Mouse (Mus musculus) hindbrain, embryonic 11.5 days (tissue): ENCODE measurements around the gene Igsf10. TPM values are rescaled to one million over a fixed set of nuclear protein-coding genes. Genes with fewer than 3 reads are reported as not detected.
A peak's percentile ranks its signal among the peaks of the same experiment; 100 is the strongest.
"Not testable (repeated sequence)": the region's sequence is repeated elsewhere in the genome, so short reads cannot be mapped to it uniquely, and the experiment has no call there.

Experiments
- ATAC-seq: fragments of 200-750 bp; cut with Nextera tagmentation; 2 replicates; pipeline ENCODE4 v1.8.0; 2017; ENCODE audit warnings: mild to moderate bottlenecking, moderate TSS enrichment, moderate library complexity; ENCODE audit not compliant: low FRiP score
- DNase-seq: peaks from one replicate; pipeline ENCODE4 v3.0.0-alpha.2; 2015; ENCODE audit warnings: low spot score
- H3K27ac ChIP-seq: fragments of 300-500 bp; sonication (generic); 2 replicates; pipeline ENCODE4 v1.5.1; 2014; ENCODE audit warnings: mild to moderate bottlenecking, low read depth, low read length
- H3K27me3 ChIP-seq: fragments of 300-500 bp; sonication (generic); 2 replicates; pipeline ENCODE4 v1.6.1; 2014; ENCODE audit warnings: mild to moderate bottlenecking, low read length, moderate library complexity, mixed read lengths; ENCODE audit not compliant: control insufficient read depth, insufficient read depth
- H3K36me3 ChIP-seq: fragments of 300-500 bp; sonication (generic); 2 replicates; pipeline ENCODE4 v1.6.1; 2014; ENCODE audit warnings: mild to moderate bottlenecking, low read length, moderate library complexity, mixed read lengths; ENCODE audit not compliant: control insufficient read depth, insufficient read depth
- H3K4me1 ChIP-seq: fragments of 300-500 bp; sonication (generic); replicated peaks from 2 replicates; pipeline ENCODE4 v1.6.1; 2014; ENCODE audit warnings: low read length, mixed read lengths; ENCODE audit not compliant: control insufficient read depth, insufficient read depth
- H3K4me2 ChIP-seq: fragments of 300-500 bp; sonication (generic); replicated peaks from 2 replicates; pipeline ENCODE4 v1.6.1; 2014; ENCODE audit warnings: mild to moderate bottlenecking, low read depth, low read length
- H3K4me3 ChIP-seq: fragments of 300-500 bp; sonication (generic); 2 replicates; pipeline ENCODE4 v1.5.1; 2014; ENCODE audit warnings: low read depth, low read length
- H3K9ac ChIP-seq: fragments of 300-500 bp; sonication (generic); 2 replicates; pipeline ENCODE4 v1.6.1; 2014; ENCODE audit warnings: low read depth, low read length
- H3K9me3 ChIP-seq: fragments of 300-500 bp; sonication (generic); 2 replicates; pipeline ENCODE4 v1.6.1; 2016; ENCODE audit warnings: low read length; ENCODE audit not compliant: control insufficient read depth
- WGBS: fragments of 180-500 bp; shearing (Covaris S2); extraction: QIAGEN DNeasy Blood & Tissue Kit; methylation state at CpG from one replicate; pipeline ENCODE4 v1.1.7; 2014; 5-methylcytosine and 5-hydroxymethylcytosine counted together
- polyA plus RNA-seq: library from polyadenylated mRNA; unstranded; fragments of >200 nt; fragmentation: Nextera tagmentation; extraction: Ambion mirVana; gene quantifications from 2 replicates; pipeline ENCODE4 v1.2.1, GENCODE M21; 2014

Gene Igsf10
- 3.7 and 4.3 TPM in 2 replicates for polyA plus RNA-seq

DNA sequence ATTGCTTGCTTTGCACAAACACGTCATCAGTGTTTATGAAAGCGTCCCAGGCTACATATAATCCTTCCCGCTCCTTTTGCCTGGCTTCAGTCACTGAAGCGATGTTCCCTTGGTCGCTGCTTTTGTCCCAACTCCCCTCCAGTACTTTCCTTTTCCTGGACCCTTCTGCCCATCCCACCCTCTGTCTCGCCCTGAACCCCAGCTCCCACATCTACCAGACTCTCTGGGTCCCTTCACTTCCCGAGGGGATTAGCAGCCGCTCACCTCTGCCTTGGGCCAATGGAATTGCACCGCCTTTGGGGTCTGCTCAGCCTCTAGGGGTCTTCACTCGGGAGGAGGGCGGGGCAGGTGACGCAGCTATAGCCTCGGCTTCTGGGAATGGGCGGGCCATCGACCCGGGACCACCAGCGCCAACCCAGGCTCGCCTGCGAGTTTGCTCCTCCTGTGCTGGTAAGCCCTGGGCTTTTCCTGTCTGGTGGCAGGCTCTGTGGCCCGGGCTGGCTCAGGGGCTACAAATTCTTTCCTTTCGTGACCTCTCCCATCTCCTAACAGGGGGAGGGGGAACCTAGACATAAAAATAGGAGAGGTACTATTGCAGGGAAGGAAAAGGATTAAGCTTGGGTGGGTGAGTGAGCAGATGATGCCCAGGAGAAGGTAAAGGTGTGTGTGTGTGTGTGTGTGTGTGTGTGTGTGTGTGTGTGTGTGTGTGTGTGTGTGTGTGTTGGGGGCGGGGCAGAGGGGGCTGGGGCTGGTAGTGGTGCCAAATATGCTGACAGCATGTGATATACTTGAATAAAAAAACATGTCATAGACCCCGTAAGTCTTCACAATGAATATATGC lies at the start of gene Igsf10:
TSS of gene Igsf10 (minus strand) at position 330 of the 841 bp plus-strand sequence.
- DNase-seq (peak; percentile 85), ATAC-seq (peak; percentile 97)
- WGBS = 4% methylated on average over 22 of the region's 23 CpGs
- Histone ChIP-seq H3K4me3 (peak within 1 kb of the TSS; percentile 56), H3K27ac (no peak within 1 kb of the TSS), H3K36me3 (no peaks in the 10 kb centered on the region), H3K27me3 (no peaks in the 10 kb centered on the region), H3K9ac (peak within 1 kb of the TSS; percentile 64), H3K4me1 (no peaks in the 10 kb centered on the region), H3K4me2 (peak within 1 kb of the TSS; percentile 59), H3K9me3 (no peaks in the 10 kb centered on the region)

DNA sequence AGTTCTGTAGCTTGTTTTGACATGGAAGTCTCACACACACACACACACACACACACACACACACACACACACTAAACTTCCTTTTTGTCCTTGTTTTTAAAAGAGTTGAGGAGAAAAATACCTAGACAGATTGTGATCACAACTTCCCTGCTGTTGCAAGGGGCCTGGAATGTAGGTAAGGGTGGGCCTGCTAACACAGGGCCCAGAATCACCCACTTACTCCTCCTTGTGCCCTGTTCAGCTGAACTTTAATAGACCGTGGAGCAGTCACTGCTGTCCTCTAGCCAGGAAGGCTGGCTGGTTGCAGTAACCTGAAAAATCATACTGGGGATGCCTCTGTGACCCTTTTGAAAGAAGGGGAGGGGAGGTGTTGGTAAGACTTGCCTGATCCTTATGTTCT lies 41.4 kb upstream of the Igsf10 start:
- no peak for ATAC-seq
- WGBS = 88% methylated on average over 1 of the region's 1 CpGs
- no peak for DNase-seq
- Histone ChIP-seq H3K27ac (no peak overlapping the region), H3K4me2 (no peak overlapping the region), H3K4me1 (no peaks in the 10 kb centered on the region), H3K4me3 (no peak overlapping the region), H3K9me3 (no peaks in the 10 kb centered on the region), H3K9ac (no peak overlapping the region), H3K36me3 (no peaks in the 10 kb centered on the region), H3K27me3 (no peaks in the 10 kb centered on the region)

DNA sequence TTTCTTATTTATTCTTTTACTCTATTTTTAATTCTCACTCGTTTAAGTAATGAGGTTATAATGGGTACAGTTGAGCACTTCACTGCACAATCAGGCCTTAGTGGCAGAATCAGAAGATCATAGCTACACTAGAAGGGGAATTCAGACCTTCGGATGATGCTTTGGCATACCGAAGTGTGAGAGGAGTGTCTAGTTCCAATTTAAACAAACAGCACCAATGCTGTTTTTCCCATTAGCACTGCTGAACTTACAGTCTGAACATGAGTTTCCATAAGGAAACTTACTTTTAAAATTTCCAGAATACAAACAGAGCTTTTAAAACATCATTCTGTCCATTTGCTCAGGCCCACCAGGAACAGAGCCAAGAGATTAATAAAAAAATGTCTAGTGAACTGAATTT lies 40.8 kb upstream of the Igsf10 start:
- Histone ChIP-seq H3K4me1 (no peaks in the 10 kb centered on the region), H3K9me3 (no peaks in the 10 kb centered on the region), H3K27me3 (no peaks in the 10 kb centered on the region), H3K4me2 (no peak overlapping the region), H3K36me3 (no peaks in the 10 kb centered on the region), H3K27ac (no peak overlapping the region), H3K4me3 (no peak overlapping the region), H3K9ac (no peak overlapping the region)
- no peak for ATAC-seq
- DNase-seq = no peak
- 82% methylated on average over 3 of the region's 3 CpGs for WGBS

DNA sequence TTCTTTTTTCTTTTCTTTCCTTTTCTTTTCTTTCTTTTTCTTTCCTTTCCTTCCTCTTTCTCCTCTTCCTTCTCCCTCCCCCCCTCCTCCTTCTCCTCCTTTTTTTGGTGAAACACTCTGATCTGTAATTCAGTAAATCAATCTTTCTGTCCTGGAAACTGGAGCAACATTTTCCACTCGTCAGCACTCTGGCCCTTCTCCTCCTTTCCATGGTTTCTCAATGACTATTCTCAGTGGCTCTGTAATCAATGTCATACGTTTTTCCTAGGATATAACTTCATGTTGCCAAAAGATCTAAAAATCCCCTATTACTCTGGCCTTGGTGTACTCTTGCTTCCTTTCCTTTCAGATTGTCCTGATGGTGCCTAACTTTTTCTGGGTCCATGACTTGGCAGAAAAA lies 40.1 kb upstream of the Igsf10 start:
- Histone ChIP-seq H3K27ac (no peak overlapping the region), H3K4me1 (no peaks in the 10 kb centered on the region), H3K36me3 (no peaks in the 10 kb centered on the region), H3K4me3 (no peak overlapping the region), H3K9ac (no peak overlapping the region), H3K27me3 (no peaks in the 10 kb centered on the region), H3K4me2 (no peak overlapping the region), H3K9me3 (no peaks in the 10 kb centered on the region)
- ATAC-seq = no peak
- no peak for DNase-seq
- 69% methylated on average over 2 of the region's 2 CpGs for WGBS

DNA sequence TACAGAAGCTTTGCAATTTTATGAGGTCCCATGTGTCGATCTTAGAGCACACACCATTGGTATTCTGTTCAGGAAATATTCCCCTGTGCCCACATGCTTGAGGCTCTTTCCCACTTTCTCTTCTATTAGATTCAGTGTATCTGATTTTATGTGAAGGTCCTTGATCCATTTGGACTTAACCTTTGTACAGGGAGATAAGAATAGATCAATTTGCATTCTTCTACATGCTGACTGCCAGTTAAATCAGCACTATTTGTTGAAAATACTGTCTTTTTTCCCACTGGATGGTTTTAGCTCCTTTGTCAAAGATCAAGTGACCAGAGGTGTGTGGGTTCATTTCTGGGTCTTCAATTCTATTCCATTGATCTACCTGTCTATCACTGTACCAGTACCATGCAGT lies 34.6 kb upstream of the Igsf10 start:
- H3K4me1 ChIP-seq, H3K36me3 ChIP-seq, H3K27ac ChIP-seq, DNase-seq, H3K4me2 ChIP-seq, H3K4me3 ChIP-seq, H3K9me3 ChIP-seq, ATAC-seq, H3K9ac ChIP-seq, H3K27me3 ChIP-seq: not testable (repeated sequence)
- WGBS = 97% methylated on average over 1 of the region's 1 CpGs

DNA sequence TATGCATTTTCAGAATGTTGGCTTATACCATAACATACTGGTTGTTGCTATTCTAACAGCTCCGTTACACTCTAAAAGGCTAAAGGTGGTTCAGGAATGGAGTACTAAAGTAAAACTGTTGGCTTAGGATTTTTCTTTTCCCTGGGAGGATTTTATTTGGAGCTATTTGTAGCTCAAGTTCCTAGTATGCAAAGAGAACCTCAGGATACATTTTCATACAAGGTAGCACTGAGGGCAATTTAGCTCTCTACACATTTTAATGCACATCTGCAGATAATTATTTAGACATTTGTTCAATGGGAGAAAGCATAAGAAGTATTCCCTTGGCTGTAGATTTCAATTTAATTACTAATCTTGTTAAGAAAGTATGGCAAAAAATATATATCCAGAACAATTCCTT lies 17.7 kb upstream of the Igsf10 start:
- no peak for DNase-seq
- no peak overlapping the region for H3K4me2 ChIP-seq
- no peak for ATAC-seq
- no peak overlapping the region for H3K9ac ChIP-seq
- H3K27me3 ChIP-seq = no peaks in the 10 kb centered on the region
- no peak overlapping the region for H3K4me3 ChIP-seq
- no peak overlapping the region for H3K27ac ChIP-seq
- no peaks in the 10 kb centered on the region for H3K4me1 ChIP-seq
- H3K9me3 ChIP-seq = no peaks in the 10 kb centered on the region
- H3K36me3 ChIP-seq = no peaks in the 10 kb centered on the region
- 93% methylated on average over 1 of the region's 1 CpGs for WGBS

DNA sequence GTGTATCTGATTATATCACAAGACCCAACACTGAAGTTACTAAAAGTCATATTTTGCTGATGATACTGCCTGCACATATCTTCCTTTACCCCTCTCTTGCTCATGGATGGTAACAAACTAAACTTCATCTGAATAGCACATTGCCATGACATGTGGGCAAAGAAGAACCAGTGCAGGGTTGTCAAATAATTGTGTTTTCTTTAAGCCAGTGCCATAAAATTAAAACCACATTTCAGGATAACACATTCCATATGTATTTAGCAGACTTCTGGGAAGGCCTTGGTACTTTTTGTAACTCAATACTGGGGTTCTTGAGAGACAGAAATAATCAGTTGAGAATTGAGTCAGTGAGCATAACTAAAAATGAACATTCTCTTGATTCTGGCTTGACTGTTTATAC lies 15.9 kb upstream of the Igsf10 start:
- Histone ChIP-seq H3K27ac (no peak overlapping the region), H3K36me3 (no peaks in the 10 kb centered on the region), H3K4me3 (no peak overlapping the region), H3K4me1 (no peaks in the 10 kb centered on the region), H3K9ac (no peak overlapping the region), H3K9me3 (no peaks in the 10 kb centered on the region), H3K4me2 (no peak overlapping the region), H3K27me3 (no peaks in the 10 kb centered on the region)
- DNase-seq (peak; percentile 7), ATAC-seq (no peak)

DNA sequence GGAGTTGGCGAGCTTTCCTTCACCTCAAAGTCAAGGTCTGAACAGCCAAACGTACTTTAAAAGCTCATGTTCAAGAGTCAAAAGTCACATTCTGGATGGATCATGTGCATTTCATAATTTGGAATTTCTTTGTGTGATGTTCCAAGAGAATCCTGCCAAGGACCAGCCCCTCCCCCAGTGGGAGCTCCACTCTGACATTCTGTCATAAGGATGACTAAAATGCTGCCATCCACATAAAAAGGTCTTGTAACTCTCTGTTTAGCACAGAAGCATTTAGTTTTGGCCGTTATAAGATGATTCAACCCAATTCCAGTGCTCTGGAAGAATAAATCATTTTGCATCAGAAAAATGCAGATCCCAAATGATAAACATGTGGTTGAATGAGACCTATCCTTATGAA lies 10.0 kb upstream of the Igsf10 start:
- Histone ChIP-seq H3K4me2 (no peak overlapping the region), H3K4me1 (no peaks in the 10 kb centered on the region), H3K9me3 (no peaks in the 10 kb centered on the region), H3K27me3 (no peaks in the 10 kb centered on the region), H3K4me3 (no peak overlapping the region), H3K27ac (no peak overlapping the region), H3K36me3 (no peaks in the 10 kb centered on the region), H3K9ac (no peak overlapping the region)
- DNase-seq (no peak), ATAC-seq (no peak)
- WGBS = 89% methylated on average over 3 of the region's 3 CpGs

DNA sequence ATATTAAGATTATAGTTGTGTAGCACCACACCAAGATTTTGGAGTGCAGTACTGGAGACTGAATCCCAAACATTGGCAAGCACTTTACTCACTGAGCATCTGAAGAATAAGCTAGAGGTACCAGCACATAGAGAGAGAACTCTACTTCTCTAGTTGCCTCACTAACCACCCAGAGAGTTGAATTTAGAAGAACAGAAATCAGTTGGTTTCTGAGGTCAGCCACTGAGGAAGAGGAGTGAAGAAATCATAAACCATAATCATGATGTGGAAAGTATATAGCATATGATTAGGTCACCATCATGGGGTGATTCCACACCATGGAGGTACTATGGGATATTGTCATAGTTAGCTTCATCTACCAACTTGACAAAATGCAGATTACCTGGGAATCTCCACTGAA lies 7.6 kb upstream of the Igsf10 start:
- DNase-seq (no peak), ATAC-seq (no peak)
- H3K4me1 ChIP-seq = no peaks in the 10 kb centered on the region
- no peak overlapping the region for H3K4me2 ChIP-seq
- H3K36me3 ChIP-seq = no peaks in the 10 kb centered on the region
- H3K9ac ChIP-seq = no peak overlapping the region
- no peak overlapping the region for H3K27ac ChIP-seq
- H3K9me3 ChIP-seq = no peaks in the 10 kb centered on the region
- no peaks in the 10 kb centered on the region for H3K27me3 ChIP-seq
- H3K4me3 ChIP-seq = no peak overlapping the region
